Mouse (Mus musculus) thymus, adult 2 months (tissue): Measurements from ENCODE around the gene Ppef2.

Experiments
- CTCF ChIP-seq: fragments of 200-500 bp; IDR thresholded peaks from 2 replicates; pipeline ENCODE4 v1.5.1; 2012; ENCODE audit warnings: mild to moderate bottlenecking, control low read depth, low read length, moderate library complexity, borderline replicate concordance; ENCODE audit not compliant: control insufficient read depth, poor library complexity, insufficient read depth; ENCODE audit errors: extremely low read depth
- POLR2A ChIP-seq: fragments of 200-500 bp; IDR thresholded peaks from 2 replicates; pipeline ENCODE4 v1.6.1; 2012; ENCODE audit warnings: mild to moderate bottlenecking, low read length, control low read depth, moderate library complexity; ENCODE audit not compliant: control insufficient read depth, poor library complexity, insufficient read depth; ENCODE audit errors: extremely low read depth

- TF ChIP-seq CTCF = no peak
- no peak for TF ChIP-seq POLR2A
Observed at GRCm38 (mm10) chr5:92183071-92183830, 72.8 kb downstream of the Ppef2 start.
